Mouse (Mus musculus) 3134 (cell line): ENCODE data around the gene Stpg2.
"Not testable (repeated sequence)": the region's sequence is repeated elsewhere in the genome, so short reads cannot be mapped to it uniquely, and the experiment has no call there.

Source experiments
- DNase-seq: peaks from one replicate; pipeline ENCODE4 v3.0.0-alpha.2; 2011; ENCODE audit warnings: low spot score; ENCODE audit not compliant: insufficient read length; ENCODE audit errors: extremely low read depth

Gene Stpg2

DNA sequence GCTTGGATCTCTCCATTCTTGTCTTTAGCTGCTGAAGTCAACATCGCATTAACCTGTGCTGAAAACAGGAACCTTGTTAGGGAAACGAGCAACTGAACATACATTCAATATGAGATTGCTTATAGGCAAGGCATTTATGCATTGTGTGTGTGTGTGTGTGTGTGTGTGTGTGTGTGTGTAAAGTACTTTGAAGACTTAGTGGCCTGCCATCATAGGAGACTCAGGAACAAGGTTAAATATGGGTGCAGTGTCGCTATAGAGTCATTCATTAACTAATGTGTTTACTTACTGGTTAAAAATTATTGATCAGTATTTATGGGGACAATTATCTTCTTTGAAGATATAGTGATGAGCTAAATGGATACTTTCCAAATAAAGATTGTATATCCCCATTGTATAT lies 199.2 kb downstream of the Stpg2 start:
- DNase-seq, result no peak

GRCm38 (mm10) chr3:139419142-139419541 lies 213.6 kb downstream of the Stpg2 start:
- DNase-seq, result no peak

DNA sequence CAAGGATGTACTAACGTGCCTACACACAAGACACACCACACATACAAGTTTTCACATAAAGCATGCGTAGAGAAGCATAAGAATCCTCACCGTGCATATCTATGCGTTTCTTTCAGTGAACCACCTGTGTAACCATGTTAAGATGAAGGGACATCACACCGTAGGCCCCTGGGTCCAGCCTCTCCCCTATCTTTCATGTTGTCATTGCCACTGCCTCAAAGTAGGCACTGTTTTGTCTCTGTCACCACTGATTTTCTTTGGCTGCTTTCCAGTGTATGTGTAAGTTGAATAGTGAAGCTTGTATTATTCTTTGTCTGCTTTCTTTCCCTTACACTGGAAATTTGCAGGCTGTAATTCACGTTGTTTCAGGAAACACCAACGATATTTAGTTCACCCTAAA lies 236.7 kb downstream of the Stpg2 start:
- DNase-seq, result no peak

DNA sequence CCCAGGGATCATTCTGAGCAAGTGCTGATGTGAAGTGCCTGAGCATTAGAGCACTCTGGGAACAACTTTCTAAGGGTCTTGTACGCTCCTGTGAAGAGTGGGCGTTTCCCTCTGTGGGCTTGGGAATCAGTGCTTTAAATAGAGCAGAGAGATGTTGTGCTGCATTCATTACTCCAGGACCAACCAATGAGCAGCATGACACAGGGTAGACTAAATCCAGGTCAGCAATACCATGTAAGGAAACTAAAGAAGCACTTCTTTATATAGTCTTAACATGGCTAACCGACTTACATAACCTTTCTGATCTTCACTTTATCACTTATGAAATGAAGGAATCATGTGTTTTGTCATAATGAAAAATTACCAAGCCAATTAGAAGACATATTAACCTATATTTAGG lies 290.4 kb downstream of the Stpg2 start:
- no peak for DNase-seq

GRCm38 (mm10) chr3:139502216-139502615 lies 296.7 kb downstream of the Stpg2 start:
- no peak for DNase-seq

- no peak for DNase-seq
These were observed 303.9 kb downstream of the Stpg2 start for GRCm38 (mm10) chr3:139509275-139509985.

- DNase-seq, result no peak
These were observed 373.0 kb downstream of the Stpg2 start for GRCm38 (mm10) chr3:139578496-139578895.

DNA sequence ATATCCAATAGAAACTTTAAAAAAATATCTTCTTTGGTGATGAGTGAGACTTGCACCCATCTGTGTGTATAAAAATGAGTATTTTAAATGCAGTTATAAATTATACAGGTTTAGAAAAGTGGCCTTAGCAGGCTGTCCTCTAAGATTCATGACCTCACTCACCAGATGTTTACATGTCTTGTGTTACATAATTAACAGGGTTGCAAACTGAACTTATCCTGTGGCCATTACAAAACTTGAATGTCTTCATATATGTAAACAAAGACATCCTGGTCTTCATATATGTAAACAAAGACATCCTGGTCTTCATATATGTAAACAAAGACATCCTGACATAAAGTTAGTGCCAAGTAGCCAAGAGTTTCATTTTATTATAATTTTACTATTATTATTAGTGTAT lies 375.8 kb downstream of the Stpg2 start:
- DNase-seq, result no peak

DNA sequence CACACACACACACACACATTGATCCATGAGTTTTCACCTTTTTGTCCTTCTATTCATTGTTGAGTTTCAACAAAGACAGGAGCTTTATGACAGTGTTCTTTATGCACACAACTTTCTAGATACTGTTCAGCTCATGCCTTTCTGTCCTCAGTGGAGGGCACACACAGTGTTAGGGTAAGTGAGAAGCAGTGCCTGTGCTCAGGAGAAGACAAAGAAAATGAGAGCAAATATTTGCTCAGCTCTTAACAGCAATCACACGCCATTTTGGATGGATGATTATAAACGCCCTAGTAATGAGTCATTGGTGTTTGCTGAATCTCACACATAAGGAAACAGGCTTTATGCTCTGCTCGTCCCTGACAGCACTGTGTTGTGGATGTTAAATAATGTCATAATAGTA lies 394.0 kb downstream of the Stpg2 start:
- no peak for DNase-seq

DNA sequence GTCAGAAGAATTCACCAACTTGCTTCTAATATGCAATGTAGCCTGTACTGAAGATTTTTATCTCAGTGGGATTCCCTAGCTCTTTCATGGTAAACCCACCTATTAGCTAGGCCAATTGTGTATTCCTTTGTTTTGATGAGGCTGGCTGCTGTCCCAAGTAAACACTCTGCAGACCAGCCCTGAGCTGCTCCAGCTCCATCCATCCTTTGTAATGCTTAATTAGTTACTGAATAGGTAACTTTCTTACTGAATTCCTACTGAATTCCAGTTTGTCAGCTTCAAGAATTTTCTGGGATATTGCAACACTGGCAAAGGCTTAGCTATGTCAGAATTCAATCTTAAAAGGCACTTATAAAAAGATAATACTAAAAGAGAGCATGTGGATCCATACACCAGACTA lies 402.8 kb downstream of the Stpg2 start:
- DNase-seq, result not testable (repeated sequence)

GRCm38 (mm10) chr3:139614641-139615040 lies 409.1 kb downstream of the Stpg2 start:
- no peak for DNase-seq

DNA sequence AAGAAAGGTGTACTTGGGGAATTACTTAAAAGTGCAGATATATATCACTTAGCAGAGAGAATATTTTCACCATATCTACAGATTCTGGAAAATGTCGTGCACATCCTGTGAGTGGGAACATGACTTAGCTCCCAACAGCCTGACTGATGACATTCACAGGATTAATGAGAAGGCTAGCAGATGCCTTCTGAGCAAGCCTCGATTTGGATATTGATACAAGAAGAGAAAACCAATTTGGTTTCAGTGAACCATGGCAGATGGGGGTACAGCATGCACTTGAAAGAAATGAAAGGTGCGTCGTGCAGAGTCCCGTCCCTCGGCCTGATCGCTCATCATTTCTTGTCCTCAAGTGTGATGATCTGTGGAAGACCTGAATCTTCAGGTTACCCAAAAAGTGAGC lies 410.3 kb downstream of the Stpg2 start:
- DNase-seq, result no peak

DNA sequence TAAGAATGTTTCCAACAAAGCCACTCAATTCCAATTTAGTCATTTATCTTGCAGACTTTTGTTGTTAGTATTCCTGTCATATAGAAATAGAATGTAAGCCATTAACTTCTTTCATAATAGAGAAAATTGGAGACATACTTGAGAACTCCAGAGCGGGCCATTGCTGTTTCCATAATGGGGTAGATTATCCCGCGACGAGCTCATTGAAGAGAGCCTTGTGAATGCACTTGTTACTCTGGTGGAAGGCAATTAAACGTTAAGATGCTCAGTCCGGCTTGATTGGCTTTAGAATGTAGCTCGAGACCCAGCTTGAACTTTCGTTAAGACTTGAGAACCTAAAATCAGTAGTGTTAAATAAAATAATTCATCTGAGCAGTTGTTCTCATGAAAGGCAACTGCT lies 432.4 kb downstream of the Stpg2 start:
- no peak for DNase-seq

GRCm38 (mm10) chr3:139651505-139651904 lies 446.0 kb downstream of the Stpg2 start:
- no peak for DNase-seq

GRCm38 (mm10) chr3:139659416-139659815 lies 453.9 kb downstream of the Stpg2 start:
- no peak for DNase-seq

GRCm38 (mm10) chr3:139662241-139662640 lies 456.7 kb downstream of the Stpg2 start:
- DNase-seq, result no peak

DNA sequence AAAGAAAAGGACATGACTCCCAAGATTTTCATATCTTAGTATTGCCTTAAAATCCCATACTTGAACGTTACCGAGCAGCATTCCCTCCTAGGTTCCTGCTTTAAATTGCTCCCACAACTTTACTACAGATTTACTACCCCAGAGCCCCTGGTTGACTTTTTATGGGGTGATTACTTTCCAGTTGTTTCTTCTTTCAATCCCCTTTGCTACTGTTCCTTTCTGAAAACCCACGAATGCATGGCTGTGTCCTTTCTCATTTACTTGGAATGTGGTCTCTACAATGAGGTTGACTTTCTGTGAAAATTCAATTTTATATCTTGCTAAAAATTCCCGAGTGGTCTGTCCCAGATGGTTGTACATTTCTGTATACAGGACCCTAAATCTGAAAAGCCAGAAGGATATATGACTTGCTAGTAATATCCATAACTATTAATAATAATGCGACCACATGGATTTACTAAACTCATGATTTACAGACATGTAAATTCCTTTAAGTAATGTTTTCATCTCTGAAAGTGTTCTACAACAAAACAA lies 458.3 kb downstream of the Stpg2 start:
- no peak for DNase-seq

DNA sequence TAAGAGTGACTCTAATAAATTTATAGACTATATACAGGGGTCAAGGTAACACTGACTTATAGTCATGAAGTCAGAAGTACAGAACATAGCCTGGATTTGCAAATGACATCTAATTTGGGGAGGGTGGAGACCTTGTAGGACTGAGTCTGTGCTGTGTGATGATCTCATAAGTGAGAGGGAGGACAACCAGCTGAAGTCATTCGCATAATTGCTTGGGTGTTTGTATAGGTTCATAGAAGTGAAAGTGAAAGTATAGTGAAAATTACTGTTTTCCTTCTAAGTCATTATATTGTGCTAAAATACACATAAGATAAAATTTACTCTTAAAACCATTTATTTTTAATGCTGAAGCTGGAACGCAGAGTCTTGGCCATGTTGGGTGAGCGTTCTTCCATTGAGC lies 459.6 kb downstream of the Stpg2 start:
- DNase-seq, result no peak

DNA sequence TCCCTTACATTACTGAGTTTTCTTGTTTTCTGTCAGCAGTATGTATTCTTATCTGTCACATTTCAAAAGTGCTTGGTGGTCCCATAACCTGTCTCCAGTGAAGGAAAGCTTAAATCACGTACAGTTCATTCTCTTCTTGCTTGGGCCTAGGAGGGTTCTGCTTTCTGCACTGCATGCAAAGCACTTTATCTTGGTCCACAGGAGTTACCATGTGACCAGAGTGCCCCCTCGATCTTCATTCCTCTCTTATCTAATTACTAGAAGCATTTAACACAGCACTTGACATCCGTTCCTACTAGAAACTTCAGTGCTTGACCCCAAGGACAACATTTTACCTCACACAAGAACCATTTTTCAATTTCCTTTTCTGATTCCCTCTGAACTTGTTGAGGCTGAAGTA lies 470.7 kb downstream of the Stpg2 start:
- no peak for DNase-seq

DNA sequence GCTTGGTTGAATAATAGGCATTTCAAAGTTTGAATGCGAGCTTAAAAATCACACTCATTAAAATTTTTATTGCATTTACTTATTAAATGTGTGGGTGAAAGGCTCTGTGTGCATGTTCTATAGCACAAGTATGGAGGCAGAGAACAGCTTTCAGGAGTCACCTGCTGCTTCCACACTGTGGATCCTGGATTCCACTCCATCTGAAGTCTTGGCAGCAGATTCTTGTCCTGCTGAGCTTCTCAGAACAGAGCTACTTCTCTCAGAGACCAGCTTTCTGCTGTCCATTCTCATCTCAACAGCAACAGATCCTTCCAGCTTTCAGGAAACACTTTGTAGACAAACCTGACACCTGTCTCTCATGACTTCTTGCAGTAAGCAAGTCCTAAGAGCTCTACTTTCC lies 471.2 kb downstream of the Stpg2 start:
- DNase-seq, result no peak

GRCm38 (mm10) chr3:139704238-139704637 lies 498.7 kb downstream of the Stpg2 start:
- not testable (repeated sequence) for DNase-seq

DNA sequence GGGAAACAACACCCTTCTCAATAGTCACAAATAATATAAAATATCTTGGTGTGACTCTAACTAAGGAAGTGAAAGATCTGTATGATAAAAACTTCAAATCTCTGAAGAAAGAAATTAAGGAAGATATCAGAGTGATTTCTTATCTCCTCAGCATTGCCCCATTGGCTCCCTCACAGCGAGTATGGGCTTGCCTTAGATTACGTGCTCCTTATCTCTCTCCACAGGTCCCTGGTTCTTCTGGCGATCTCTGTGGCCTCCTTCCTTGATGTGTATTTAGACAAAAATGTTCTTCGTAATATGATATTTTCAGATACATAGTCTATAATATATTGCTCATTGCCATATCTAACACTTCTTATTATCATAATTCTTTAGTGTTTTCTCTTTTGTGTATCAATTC lies 501.9 kb downstream of the Stpg2 start:
- DNase-seq, result not testable (repeated sequence)

- DNase-seq, result no peak
These were observed 504.3 kb downstream of the Stpg2 start for GRCm38 (mm10) chr3:139709794-139710193.
